Mouse (Mus musculus) CH12.LX (cell line): ENCODE measurements around the gene Nedd4. TPM values are rescaled to one million over a fixed set of nuclear protein-coding genes. Genes with fewer than 3 reads are reported as not detected.

Source experiments
- DNase-seq: peaks from one replicate; pipeline ENCODE4 v3.0.0-alpha.2; 2013; ENCODE audit errors: extremely low read depth
- H3K27ac ChIP-seq: 2 replicates; pipeline ENCODE4 v1.5.1; 2012; ENCODE audit warnings: low read depth, mild to moderate bottlenecking, control low read depth, moderate library complexity; ENCODE audit not compliant: insufficient read depth
- H3K27me3 ChIP-seq: replicated peaks from 2 replicates; pipeline ENCODE3; 2012; ENCODE audit warnings: inconsistent platforms
- H3K36me3 ChIP-seq, 2 experiments: replicated peaks in 1 of 2; 2 replicates each; pipeline versions ENCODE3 to v1.6.1; 2012; ENCODE audit warnings: inconsistent platforms in 1 of 2, low read length in 1 of 2, mild to moderate bottlenecking in 1 of 2, mixed read lengths in 1 of 2, moderate library complexity in 1 of 2; ENCODE audit not compliant: control insufficient read depth in 1 of 2, insufficient read depth in 1 of 2
- H3K4me1 ChIP-seq, 2 experiments: 2 replicates each; pipeline ENCODE4 v1.6.1; 2012; ENCODE audit warnings: inconsistent platforms in 1 of 2, moderate library complexity in 1 of 2; ENCODE audit not compliant: insufficient read depth in 2 of 2, control insufficient read depth in 1 of 2
- H3K4me2 ChIP-seq: 2 replicates; pipeline ENCODE4 v1.6.1; 2012; ENCODE audit warnings: low read depth, mild to moderate bottlenecking, control low read depth; ENCODE audit not compliant: poor library complexity, insufficient read depth, severe bottlenecking
- H3K4me3 ChIP-seq, 3 experiments: fragments of 150-350 bp in 1 of 3; sonication (generic) in 1 of 3; replicated peaks in 1 of 3; 2 replicates each; pipeline versions ENCODE3 to v1.5.1; 2011 to 2012; ENCODE audit warnings: low read depth in 2 of 3, low read length in 2 of 3, mild to moderate bottlenecking in 2 of 3, moderate library complexity in 2 of 3, control low read depth in 1 of 3, improper control_type of control experiment in 1 of 3, inconsistent platforms in 1 of 3, mixed read lengths in 1 of 3; ENCODE audit not compliant: poor library complexity in 1 of 3
- H3K79me2 ChIP-seq: replicated peaks from 2 replicates; pipeline ENCODE4 v1.6.1; 2012; ENCODE audit warnings: mild to moderate bottlenecking, moderate library complexity; ENCODE audit not compliant: control insufficient read depth, poor library complexity, insufficient read depth, severe bottlenecking; ENCODE audit errors: extremely low read depth
- H3K9ac ChIP-seq: 2 replicates; pipeline ENCODE4 v1.6.1; 2012; ENCODE audit warnings: low read depth, mild to moderate bottlenecking, control low read depth, moderate library complexity; ENCODE audit not compliant: insufficient read depth
- H3K9me3 ChIP-seq: replicated peaks from 2 replicates; pipeline ENCODE3; 2012; ENCODE audit warnings: low read length, inconsistent platforms, mixed read lengths
- BHLHE40 ChIP-seq: IDR thresholded peaks from 2 replicates; pipeline ENCODE4 v1.6.1; 2011; ENCODE audit warnings: mild to moderate bottlenecking, low read depth, low read length, improper control_type of control experiment
- CHD2 ChIP-seq: IDR thresholded peaks from 2 replicates; pipeline ENCODE4 v1.6.1; 2011; ENCODE audit warnings: low read length, improper control_type of control experiment
- CTCF ChIP-seq, 2 experiments: IDR thresholded peaks in 1 of 2; conservative IDR thresholded peaks in 1 of 2; 2 replicates each; pipeline ENCODE4 v1.5.1; 2011 to 2012; ENCODE audit warnings: low read depth in 2 of 2, low read length in 2 of 2, improper control_type of control experiment in 1 of 2, inconsistent platforms in 1 of 2, mild to moderate bottlenecking in 1 of 2, moderate library complexity in 1 of 2
- E2F4 ChIP-seq: IDR thresholded peaks from 2 replicates; pipeline ENCODE4 v1.6.1; 2011; ENCODE audit warnings: low read depth, low read length, improper control_type of control experiment; ENCODE audit not compliant: insufficient replicate concordance
- EP300 ChIP-seq: IDR thresholded peaks from 2 replicates; pipeline ENCODE4 v1.6.1; 2011; ENCODE audit warnings: low read length, improper control_type of control experiment
- ETS1 ChIP-seq: conservative IDR thresholded peaks from 2 replicates; pipeline ENCODE4 v1.6.1; 2012; ENCODE audit warnings: low read depth, mild to moderate bottlenecking, inconsistent platforms, low read length, improper control_type of control experiment, moderate library complexity
- JUND ChIP-seq: conservative IDR thresholded peaks from 2 replicates; pipeline ENCODE4 v1.6.1; 2011; ENCODE audit warnings: low read depth, low read length, improper control_type of control experiment
- MXI1 ChIP-seq: IDR thresholded peaks from 2 replicates; pipeline ENCODE4 v1.6.1; 2011; ENCODE audit warnings: mild to moderate bottlenecking, low read depth, low read length, improper control_type of control experiment
- MYC ChIP-seq: IDR thresholded peaks from 2 replicates; pipeline ENCODE4 v1.6.1; 2011; ENCODE audit warnings: low read depth, mild to moderate bottlenecking, improper control_type of control experiment, low read length
- NELFE ChIP-seq: IDR thresholded peaks from 2 replicates; pipeline ENCODE4 v1.6.1; 2011; ENCODE audit warnings: low read depth, low read length, improper control_type of control experiment
- NRF1 ChIP-seq: IDR thresholded peaks from 2 replicates; pipeline ENCODE4 v1.6.1; 2014; ENCODE audit warnings: low read depth, mild to moderate bottlenecking, inconsistent platforms, low read length, improper control_type of control experiment, moderate library complexity
- POLR2A ChIP-seq: IDR thresholded peaks from 2 replicates; pipeline ENCODE4 v1.6.1; 2011; ENCODE audit warnings: low read depth, mild to moderate bottlenecking, improper control_type of control experiment, low read length
- SIN3A ChIP-seq: IDR thresholded peaks from 2 replicates; pipeline ENCODE4 v1.6.1; 2012; ENCODE audit warnings: low read length, improper control_type of control experiment, inconsistent platforms
- TBP ChIP-seq: conservative IDR thresholded peaks from 2 replicates; pipeline ENCODE4 v1.6.1; 2011; ENCODE audit warnings: low read depth, low read length, improper control_type of control experiment
- UBTF ChIP-seq: IDR thresholded peaks from 2 replicates; pipeline ENCODE4 v1.6.1; 2012; ENCODE audit warnings: low read depth, mild to moderate bottlenecking, inconsistent platforms, low read length, improper control_type of control experiment, moderate library complexity
- USF1 ChIP-seq: IDR thresholded peaks from 2 replicates; pipeline ENCODE4 v1.6.1; 2014; ENCODE audit warnings: low read depth, mild to moderate bottlenecking, inconsistent platforms, low read length, improper control_type of control experiment
- ZC3H11A ChIP-seq: IDR thresholded peaks from 2 replicates; pipeline ENCODE4 v1.6.1; 2012; ENCODE audit warnings: low read depth, mild to moderate bottlenecking, inconsistent platforms, low read length, improper control_type of control experiment
- ZKSCAN1 ChIP-seq: IDR thresholded peaks from 2 replicates; pipeline ENCODE4 v1.6.1; 2012; ENCODE audit warnings: low read depth, inconsistent platforms, low read length, improper control_type of control experiment, borderline replicate concordance
- ZMIZ1 ChIP-seq: IDR thresholded peaks from 2 replicates; pipeline ENCODE4 v1.6.1; 2012; ENCODE audit warnings: low read depth, mild to moderate bottlenecking, inconsistent platforms, low read length, improper control_type of control experiment
- dilution Hi-C: fragments of 300-500 bp; cut with MboI; formaldehyde crosslinking; loops from 2 replicates; pipeline ENCODE4 v1.14.3; 2020; ENCODE audit warnings: low sequenced_read_pairs; ENCODE audit not compliant: extremely low pct_unique_long_range_greater_than_20kb, extremely low pct_ligation_motif_present
- in situ Hi-C: fragments of 300-500 bp; cut with MboI; formaldehyde crosslinking; loops from 3 replicates; pipeline ENCODE4 v1.14.3; 2019; ENCODE audit warnings: low sequenced_read_pairs, low pct_ligation_motif_present, low pct_unique_long_range_greater_than_20kb, mixed read lengths
- polyA plus RNA-seq: library from polyadenylated mRNA; unstranded; fragments of >175 nt; gene quantifications from 2 replicates; pipeline ENCODE4 v1.2.1, GENCODE M21; 2012; ENCODE audit warnings: low read depth; ENCODE audit not compliant: insufficient read length
- total RNA-seq, 2 experiments: library from RNA; depleted of rRNA; stranded (reverse); fragments of 300-350 nt in 1 of 2; fragments of >200 nt in 1 of 2; gene quantifications; 2 replicates each; pipeline ENCODE4 v1.2.3; 2012 to 2014

Gene Nedd4
- total and polyA plus RNA-seq, 3 experiments, result 56.9 to 211 (median 206) TPM

DNA sequence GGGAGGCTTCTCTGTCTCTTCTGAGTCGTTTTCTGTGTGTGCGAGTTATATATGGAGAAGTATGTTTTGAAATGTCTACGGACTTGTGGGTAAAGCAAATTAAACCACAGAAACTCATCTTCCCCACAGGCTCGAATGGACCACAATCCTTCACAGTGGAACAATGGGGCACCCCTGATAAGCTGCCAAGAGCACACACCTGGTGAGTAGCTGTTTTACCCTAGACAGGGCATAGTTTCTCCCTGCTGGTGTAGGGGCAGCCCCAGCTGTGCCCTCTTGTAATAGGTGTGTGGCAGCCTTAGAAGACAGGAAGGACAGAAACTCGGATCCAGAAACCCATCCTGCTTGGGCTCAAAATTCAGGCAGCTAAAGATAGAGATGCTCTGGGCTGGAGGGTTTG, 84.1 kb downstream of the Nedd4 start:
- Histone ChIP-seq H3K9me3 (no peaks in the 10 kb centered on the region), H3K27ac (no peak overlapping the region)

DNA sequence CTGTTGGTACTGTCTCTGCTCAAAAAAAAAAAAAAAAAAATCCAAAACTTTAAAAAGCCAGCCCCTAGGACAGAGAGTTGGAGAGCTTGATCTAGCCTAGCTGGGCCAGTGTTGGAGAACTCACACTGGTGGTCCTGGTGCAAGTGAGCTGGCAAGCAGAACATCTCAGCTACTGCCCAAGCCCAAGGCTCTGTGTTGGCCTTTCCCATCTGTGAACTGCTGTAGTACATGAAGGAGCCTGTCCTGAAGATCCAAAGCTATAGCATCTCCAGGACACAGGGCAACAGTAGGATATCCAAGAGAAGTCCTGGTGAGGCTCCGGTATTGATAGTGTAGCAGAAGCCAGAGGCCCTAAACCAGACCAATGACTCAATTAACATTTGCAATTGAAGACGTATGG, 88.1 kb downstream of the Nedd4 start:
- Histone ChIP-seq H3K27ac (no peak overlapping the region), H3K9ac (no peak overlapping the region), H3K4me2 (no peak overlapping the region), H3K27me3 (no peaks in the 10 kb centered on the region), H3K4me3 (no peak overlapping the region), H3K9me3 (no peaks in the 10 kb centered on the region), H3K4me1 (peaks cover 4 to 41% of the 10 kb centered on the region in 2 experiments), H3K36me3 (peaks cover 10 to 47% of the 10 kb centered on the region in 2 experiments), H3K79me2 (no peaks in the 10 kb centered on the region)
- TF ChIP-seq USF1 (no peak), POLR2A (no peak), NELFE (no peak), TBP (no peak)
- dilution Hi-C loops (no loop called here), in situ Hi-C loops (loop anchor here (25.0 kb wide), 1 partner anchor 337 kb away; no protein-coding TSS in a partner anchor)
- DNase-seq, result no peak

More for the DNA sequence above, 84.1 kb downstream of the Nedd4 start:
- in situ Hi-C loops, result no loop called here
- H3K79me2 ChIP-seq, result no peaks in the 10 kb centered on the region
- dilution Hi-C loops, result no loop called here
- TF ChIP-seq EP300 (peak; percentile 47), MXI1 (no peak)
- H3K4me3 ChIP-seq, result no peak overlapping the region
- no peak overlapping the region for H3K9ac ChIP-seq
- peaks cover 4 to 36% of the 10 kb centered on the region in 2 experiments for H3K4me1 ChIP-seq
- peak; percentile 51 for DNase-seq
- H3K27me3 ChIP-seq, result no peaks in the 10 kb centered on the region
- H3K4me2 ChIP-seq, result no peak overlapping the region
- peaks cover 29 to 82% of the 10 kb centered on the region in 2 experiments for H3K36me3 ChIP-seq

DNA sequence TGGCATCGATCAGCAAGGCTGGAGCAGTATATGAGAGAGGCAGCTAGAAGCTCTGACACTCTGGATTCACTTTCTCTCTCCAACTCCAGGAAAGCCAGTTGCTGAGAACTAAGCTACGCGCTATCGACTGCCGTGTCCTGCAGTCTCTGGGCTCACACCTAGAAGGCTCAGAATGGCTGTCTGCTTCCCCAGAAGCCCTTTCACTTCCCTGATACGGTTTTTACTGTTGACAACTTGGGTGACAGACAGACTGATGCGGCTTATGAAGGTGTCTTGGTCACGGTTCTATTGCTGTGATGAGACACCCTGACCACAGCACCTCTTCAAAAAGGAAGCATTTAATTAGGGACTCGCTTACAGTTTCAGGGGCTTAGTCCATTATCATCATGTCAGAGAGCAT, 90.5 kb downstream of the Nedd4 start:
- Histone ChIP-seq H3K4me2 (0 out of 2 replicates have a peak overlapping the region, but pooled peaks have one; percentile 0), H3K9ac (no peak overlapping the region)

DNA sequence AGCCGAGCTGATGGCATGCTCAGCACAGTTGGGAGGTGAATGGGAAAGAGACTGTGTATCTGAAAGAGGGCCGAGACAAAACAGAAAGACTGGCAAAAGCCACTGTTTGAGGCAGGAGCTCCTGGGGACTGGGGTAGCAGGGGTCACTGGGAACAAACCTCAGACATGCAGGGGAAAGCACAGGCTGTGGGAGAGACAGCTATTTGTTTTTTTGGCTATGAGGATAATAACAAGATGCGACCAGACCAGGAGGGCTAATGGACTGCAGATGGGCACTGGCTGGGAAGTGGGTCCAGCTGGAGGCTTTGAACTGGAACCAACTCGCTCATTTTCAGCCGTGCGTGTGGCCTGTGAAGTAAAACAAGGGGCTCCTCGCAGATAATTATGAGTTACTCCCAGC, 91.6 kb downstream of the Nedd4 start:
- Histone ChIP-seq H3K27me3 (no peaks in the 10 kb centered on the region), H3K79me2 (no peaks in the 10 kb centered on the region), H3K4me1 (peaks cover 2 to 25% of the 10 kb centered on the region in 2 experiments; a peak in 3 of 4 replicates)
- peak; percentile 35 for DNase-seq
- dilution Hi-C loops, result no loop called here
- no peak for TF ChIP-seq CTCF (conservative IDR thresholded peaks at IDR 0.05 in 1 of 2, IDR thresholded peaks at IDR 0.05 in 1 of 2; ENCODE audit: low read depth in 2 of 2, low read length in 2 of 2)
- no peak for TF ChIP-seq ZMIZ1
- no peak for TF ChIP-seq ZKSCAN1
- no peak for TF ChIP-seq MYC
- no peak for TF ChIP-seq SIN3A
- TF ChIP-seq CHD2, result no peak
- TF ChIP-seq JUND, result no peak
- no peak for TF ChIP-seq BHLHE40
- no peak for TF ChIP-seq ZC3H11A
- no peak for TF ChIP-seq NELFE
- no peak for TF ChIP-seq NRF1
- no peak for TF ChIP-seq MXI1
- TF ChIP-seq ETS1, result no peak
- TF ChIP-seq UBTF, result no peak
- TF ChIP-seq E2F4, result no peak
- TF ChIP-seq, all 38 proteins: peak for 0
- Histone ChIP-seq H3K9me3 (no peaks in the 10 kb centered on the region), H3K9ac (no peak overlapping the region), H3K27ac (no peak overlapping the region), H3K36me3 (peaks cover under 1 to 13% of the 10 kb centered on the region in 2 experiments), H3K4me3 (no peak overlapping the region), H3K4me2 (no peak overlapping the region)
- in situ Hi-C loops, result loop anchor here (25.0 kb wide), 1 partner anchor 334 kb away; no protein-coding TSS in a partner anchor

More for the DNA sequence above, 90.5 kb downstream of the Nedd4 start:
- Histone ChIP-seq H3K79me2 (no peaks in the 10 kb centered on the region), H3K27me3 (no peaks in the 10 kb centered on the region), H3K27ac (no peak overlapping the region), H3K36me3 (peaks cover 3 to 23% of the 10 kb centered on the region in 2 experiments), H3K4me3 (no peak overlapping the region), H3K4me1 (peaks cover 0 to 25% of the 10 kb centered on the region in 2 experiments; a peak in 2 of 4 replicates), H3K9me3 (no peaks in the 10 kb centered on the region)
- peak; percentile 73 for DNase-seq
- in situ Hi-C loops, result loop anchor here (25.0 kb wide), 1 partner anchor 335 kb away; no protein-coding TSS in a partner anchor
- dilution Hi-C loops, result no loop called here
- TF ChIP-seq BHLHE40 (peak; percentile 54; the same call in 1 of the 2 replicates), MXI1 (no peak)
